Mouse (Mus musculus) left cerebral cortex, postnatal 14 days (tissue): ENCODE measurements at regions not wholly inside any gene's neighbourhood (a gene's known extent, or its start where the extent isn't known, plus 50 kb on each side); places are given as distances from the start of the nearest gene placed in this dataset.

Source experiments
- DNase-seq, 2 experiments: peaks; one replicate each; pipeline ENCODE4 v3.0.0; 2021 to 2022; ENCODE audit warnings: low spot score in 2 of 2, mixed read lengths in 1 of 2
- intact Hi-C: fragments of 180-260 bp; cut with DNase I; formaldehyde crosslinking; loops from one replicate; pipeline ENCODE4 v1.15.1; 2025

GRCm38 (mm10) chr15:63412649-63413048, 432.3 kb downstream of the Gsdmc2 start:
- no peak for DNase-seq
- intact Hi-C loops, result no loop called here

GRCm38 (mm10) chr15:63411771-63412118, 433.2 kb downstream of the Gsdmc2 start:
- intact Hi-C loops, result no loop called here
- DNase-seq, result no peak

GRCm38 (mm10) chr15:63410994-63411770, 433.8 kb downstream of the Gsdmc2 start:
- no peak for DNase-seq
- intact Hi-C loops, result no loop called here

- no peak for DNase-seq
- intact Hi-C loops, result no loop called here
Measured at GRCm38 (mm10) chr15:63400445-63400844, 444.5 kb downstream of the Gsdmc2 start.

GRCm38 (mm10) chr15:63400011-63400410, 445.0 kb downstream of the Gsdmc2 start:
- no peak for DNase-seq
- intact Hi-C loops, result no loop called here

GRCm38 (mm10) chr15:63397485-63397884, 447.5 kb downstream of the Gsdmc2 start:
- intact Hi-C loops, result no loop called here
- no peak for DNase-seq

GRCm38 (mm10) chr15:63377258-63377657, 467.7 kb downstream of the Gsdmc2 start:
- no peak for DNase-seq

GRCm38 (mm10) chr15:63371328-63372023, 473.5 kb downstream of the Gsdmc2 start:
- intact Hi-C loops, result no loop called here
- no peak for DNase-seq

More at GRCm38 (mm10) chr15:63377258-63377657, 467.7 kb downstream of the Gsdmc2 start:
- intact Hi-C loops, result no loop called here

- intact Hi-C loops, result no loop called here
- DNase-seq, result no peak
Measured at GRCm38 (mm10) chr15:63364473-63364872, 480.5 kb downstream of the Gsdmc2 start.

GRCm38 (mm10) chr15:63360402-63360801, 484.6 kb downstream of the Gsdmc2 start:
- intact Hi-C loops, result no loop called here
- peak; percentile 30 to 45 for DNase-seq

GRCm38 (mm10) chr15:63341730-63342129, 503.2 kb downstream of the Gsdmc2 start:
- no peak for DNase-seq
- intact Hi-C loops, result no loop called here

- intact Hi-C loops, result no loop called here
- DNase-seq, result peak; percentile 25 to 36
Measured at GRCm38 (mm10) chr15:63340322-63341060, 504.5 kb downstream of the Gsdmc2 start.

GRCm38 (mm10) chr15:63319666-63320065, 525.3 kb downstream of the Gsdmc2 start:
- intact Hi-C loops, result no loop called here
- DNase-seq, result no peak

GRCm38 (mm10) chr15:63310426-63310825, 534.6 kb downstream of the Gsdmc2 start:
- no peak for DNase-seq
- intact Hi-C loops, result no loop called here

GRCm38 (mm10) chr15:63299311-63299710, 545.7 kb downstream of the Gsdmc2 start:
- no peak for DNase-seq
- intact Hi-C loops, result no loop called here

- DNase-seq, result no peak
- intact Hi-C loops, result no loop called here
Measured at GRCm38 (mm10) chr15:63288534-63288933, 556.4 kb downstream of the Gsdmc2 start.

- intact Hi-C loops, result no loop called here
- no peak for DNase-seq
Measured at GRCm38 (mm10) chr15:63286026-63286425, 559.0 kb downstream of the Gsdmc2 start.

GRCm38 (mm10) chr15:63270381-63270780, 574.6 kb downstream of the Gsdmc2 start:
- DNase-seq, result peak; percentile 2 to 3
- intact Hi-C loops, result no loop called here

GRCm38 (mm10) chr15:63265845-63266244, 579.1 kb downstream of the Gsdmc2 start:
- intact Hi-C loops, result no loop called here
- no peak for DNase-seq

GRCm38 (mm10) chr15:63255736-63256135, 589.2 kb downstream of the Gsdmc2 start:
- intact Hi-C loops, result no loop called here
- DNase-seq, result no peak
